Mouse (Mus musculus) spleen, postnatal 36 days (tissue): Measurements from ENCODE around the gene Per3.

Experiments used
- DNase-seq, 2 experiments: peaks; one replicate each; pipeline ENCODE4 v3.0.0; 2022; ENCODE audit warnings: low spot score in 2 of 2, mixed read lengths in 1 of 2

The Per3 gene

GRCm38 (mm10) chr4:150957106-150957458, 87.4 kb downstream of the Per3 start:
- no peak for DNase-seq

- no peak for DNase-seq
Observed at GRCm38 (mm10) chr4:150956369-150957105, 87.9 kb downstream of the Per3 start.
